Mouse (Mus musculus) forebrain, embryonic 16.5 days (tissue): ENCODE results near the gene Rab24. TPM values are rescaled to one million over a fixed set of nuclear protein-coding genes. Genes with fewer than 3 reads are reported as not detected.

ENCODE experiments used
- ATAC-seq: fragments of 200-750 bp; cut with Nextera tagmentation; 2 replicates; pipeline ENCODE4 v1.8.0; 2017; ENCODE audit warnings: mild to moderate bottlenecking, moderate library complexity
- H3K27ac ChIP-seq: fragments of 300-500 bp; sonication (generic); 2 replicates; pipeline ENCODE4 v1.5.1; 2014; ENCODE audit warnings: low read length, control low read depth
- H3K27me3 ChIP-seq: fragments of 300-500 bp; sonication (generic); replicated peaks from 2 replicates; pipeline ENCODE4 v1.6.1; 2014; ENCODE audit warnings: low read length; ENCODE audit not compliant: control insufficient read depth, insufficient read depth
- H3K36me3 ChIP-seq: fragments of 300-500 bp; sonication (generic); 2 replicates; pipeline ENCODE4 v1.6.1; 2014; ENCODE audit not compliant: control insufficient read depth, insufficient read depth
- H3K4me1 ChIP-seq: fragments of 300-500 bp; sonication (generic); replicated peaks from 2 replicates; pipeline ENCODE4 v1.6.1; 2014; ENCODE audit warnings: low read length; ENCODE audit not compliant: control insufficient read depth, insufficient read depth
- H3K4me2 ChIP-seq: fragments of 300-500 bp; sonication (generic); 2 replicates; pipeline ENCODE4 v1.6.1; 2014; ENCODE audit warnings: mild to moderate bottlenecking, low read length, control low read depth
- H3K4me3 ChIP-seq: fragments of 300-500 bp; sonication (generic); replicated peaks from 2 replicates; pipeline ENCODE4 v1.5.1; 2014; ENCODE audit warnings: mild to moderate bottlenecking, low read length, control low read depth
- H3K9ac ChIP-seq: fragments of 300-500 bp; sonication (generic); replicated peaks from 2 replicates; pipeline ENCODE4 v1.6.1; 2014; ENCODE audit warnings: low read depth, low read length, control low read depth
- H3K9me3 ChIP-seq: fragments of 300-500 bp; sonication (generic); 2 replicates; pipeline ENCODE4 v1.6.1; 2016; ENCODE audit warnings: low read length; ENCODE audit not compliant: control insufficient read depth
- WGBS: fragments of 180-500 bp; shearing (Covaris S2); extraction: QIAGEN DNeasy Blood & Tissue Kit; methylation state at CpG from one replicate; pipeline ENCODE4 v1.1.7; 2014; 5-methylcytosine and 5-hydroxymethylcytosine counted together
- polyA plus RNA-seq: library from polyadenylated mRNA; unstranded; fragments of >200 nt; fragmentation: Nextera tagmentation; extraction: Ambion mirVana; gene quantifications from 2 replicates; pipeline ENCODE4 v1.2.1, GENCODE M21; 2015

Gene Rab24
- polyA plus RNA-seq, 1 experiment from 2014 or later = 109 TPM

DNA sequence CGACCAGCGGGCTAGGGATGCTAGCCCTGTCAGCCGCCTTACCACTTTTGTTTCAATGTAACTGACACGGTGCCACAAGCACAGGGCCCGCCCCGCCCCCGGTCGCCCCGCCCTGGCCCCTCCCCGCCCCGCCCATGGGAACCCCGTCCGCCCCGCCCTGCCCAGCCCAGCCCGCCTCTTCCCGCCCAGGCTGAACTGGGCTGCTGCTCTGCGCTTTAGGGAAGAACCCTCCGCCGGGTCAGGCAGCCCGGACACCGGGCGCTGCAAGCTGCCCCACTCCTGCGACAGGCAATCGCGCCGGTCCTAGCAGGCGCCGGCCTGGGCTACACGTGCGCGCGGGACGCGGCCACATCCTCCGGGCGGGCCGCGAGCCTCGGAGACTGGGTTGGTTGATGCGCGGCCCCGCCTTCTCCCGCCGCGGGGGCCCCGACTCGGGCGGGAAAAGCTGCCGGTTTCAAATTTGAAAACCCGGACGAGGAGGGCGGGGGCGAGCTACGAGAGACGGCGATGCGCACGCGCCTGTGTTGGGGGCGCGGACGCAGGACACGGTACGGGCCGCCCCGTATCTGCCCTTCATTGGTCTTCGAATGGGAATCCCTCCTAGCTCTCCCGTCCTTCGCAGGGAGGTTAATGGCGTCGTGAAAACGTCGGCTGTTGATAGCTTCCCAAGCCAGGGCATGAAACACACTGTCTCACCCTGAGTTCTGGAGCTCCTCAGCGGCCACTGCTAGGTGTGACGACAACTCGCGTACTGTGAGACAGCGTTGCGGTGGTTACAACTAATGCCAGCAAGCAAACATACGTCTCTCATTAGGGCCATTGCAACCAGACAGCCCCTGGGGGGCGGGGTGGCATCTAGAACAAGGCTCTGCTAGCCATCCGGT lies 8.2 kb upstream of the Rab24 start, which contains the start of gene Mxd3:
TSS of gene Mxd3 (minus strand) at position 141 of the 884 bp plus-strand sequence.
- under 1% methylated on average over 79 of the region's 82 CpGs for WGBS
- Histone ChIP-seq H3K9me3 (no peaks in the 10 kb centered on the region), H3K4me1 (peaks cover 33% of the 10 kb centered on the region), H3K9ac (peak within 1 kb of the TSS; percentile 76), H3K27ac (peak within 1 kb of the TSS; percentile 89), H3K36me3 (peaks cover 12% of the 10 kb centered on the region), H3K4me3 (peak within 1 kb of the TSS; percentile 93), H3K27me3 (no peaks in the 10 kb centered on the region), H3K4me2 (peak within 1 kb of the TSS; percentile 92)
- ATAC-seq = peak; percentile 81

- Histone ChIP-seq H3K27ac (peak overlapping the region; percentile 80), H3K9me3 (no peaks in the 10 kb centered on the region), H3K4me2 (peak overlapping the region; percentile 92), H3K36me3 (peaks cover 15% of the 10 kb centered on the region), H3K9ac (peak overlapping the region; percentile 76), H3K4me3 (peak overlapping the region; percentile 93), H3K4me1 (peaks cover 33% of the 10 kb centered on the region), H3K27me3 (no peaks in the 10 kb centered on the region)
- 1% methylated on average over 29 of the region's 29 CpGs for WGBS
- peak; percentile 19 for ATAC-seq
These were observed 7.5 kb upstream of the Rab24 start for GRCm38 (mm10) chr13:55329109-55329682.

DNA sequence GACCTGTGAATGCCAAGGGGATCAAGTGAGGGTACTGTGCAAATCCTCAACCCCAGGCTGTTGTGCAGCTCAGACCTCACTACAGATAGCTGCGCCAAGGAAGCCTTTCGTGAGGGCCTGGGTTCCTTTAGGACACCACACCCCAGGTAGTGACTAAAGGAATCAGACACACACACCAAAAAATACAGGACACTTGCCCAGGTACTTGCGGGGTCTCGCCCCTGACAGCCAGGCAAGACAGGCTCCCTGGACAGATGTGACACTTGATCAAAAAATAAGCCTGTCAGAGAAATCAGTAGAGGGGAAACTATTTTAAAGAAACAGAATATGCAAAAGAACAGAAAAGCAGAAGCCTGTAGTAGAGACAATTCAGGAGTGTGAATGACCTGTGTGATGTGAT lies 6.9 kb upstream of the Rab24 start:
- 75% methylated on average over 4 of the region's 4 CpGs for WGBS
- H3K27me3 ChIP-seq = no peaks in the 10 kb centered on the region
- H3K4me1 ChIP-seq = peaks cover 37% of the 10 kb centered on the region
- H3K4me3 ChIP-seq = peak overlapping the region; percentile 93
- H3K27ac ChIP-seq = no peak overlapping the region
- ATAC-seq = no peak
- H3K9me3 ChIP-seq = no peaks in the 10 kb centered on the region
- peak overlapping the region; percentile 92 for H3K4me2 ChIP-seq
- peak overlapping the region; percentile 76 for H3K9ac ChIP-seq
- H3K36me3 ChIP-seq = peaks cover 15% of the 10 kb centered on the region

DNA sequence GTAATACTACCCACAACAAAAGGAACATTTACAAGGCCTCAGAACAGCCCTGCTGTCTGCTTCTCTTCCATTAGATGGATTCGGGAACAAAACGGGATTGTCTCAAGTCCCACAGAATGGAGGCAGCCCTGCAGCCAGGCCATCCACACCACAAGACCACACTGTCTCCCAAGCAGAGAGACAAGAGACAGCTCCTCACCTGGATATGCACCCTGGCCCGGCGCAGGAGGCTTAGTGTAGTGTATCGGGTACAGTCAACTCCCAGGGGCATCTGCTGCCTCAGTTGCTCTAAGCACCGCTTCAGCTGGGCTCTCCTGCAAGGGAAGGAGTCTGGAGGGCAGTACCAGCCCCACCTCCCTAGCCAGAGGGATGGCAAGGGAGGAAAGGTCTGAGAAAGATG lies 6.4 kb upstream of the Rab24 start:
- Histone ChIP-seq H3K27ac (no peak overlapping the region), H3K27me3 (no peaks in the 10 kb centered on the region), H3K4me2 (peak overlapping the region; percentile 92), H3K4me3 (peak overlapping the region; percentile 93), H3K4me1 (peaks cover 42% of the 10 kb centered on the region), H3K9ac (peak overlapping the region; percentile 76), H3K9me3 (no peaks in the 10 kb centered on the region), H3K36me3 (peaks cover 15% of the 10 kb centered on the region)
- no peak for ATAC-seq
- WGBS = 91% methylated on average over 6 of the region's 6 CpGs

GRCm38 (mm10) chr13:55327633-55328032 lies 5.9 kb upstream of the Rab24 start:
- H3K4me3 ChIP-seq = peak overlapping the region; percentile 93
- H3K27ac ChIP-seq = peak overlapping the region; percentile 73
- no peaks in the 10 kb centered on the region for H3K27me3 ChIP-seq
- H3K9me3 ChIP-seq = no peaks in the 10 kb centered on the region
- H3K36me3 ChIP-seq = peaks cover 15% of the 10 kb centered on the region
- peak overlapping the region; percentile 45; the same call in 1 of the 2 replicates for H3K9ac ChIP-seq
- peaks cover 47% of the 10 kb centered on the region for H3K4me1 ChIP-seq
- ATAC-seq = peak; percentile 54
- 13% methylated on average over 4 of the region's 8 CpGs for WGBS
- H3K4me2 ChIP-seq = peak overlapping the region; percentile 92

GRCm38 (mm10) chr13:55327169-55327568 lies 5.4 kb upstream of the Rab24 start:
- no peaks in the 10 kb centered on the region for H3K27me3 ChIP-seq
- peaks cover 15% of the 10 kb centered on the region for H3K36me3 ChIP-seq
- peak overlapping the region; percentile 31 for H3K4me2 ChIP-seq
- H3K9ac ChIP-seq = peak overlapping the region; percentile 45; the same call in 1 of the 2 replicates
- H3K4me3 ChIP-seq = peak overlapping the region; percentile 8; the same call in 1 of the 2 replicates
- peaks cover 50% of the 10 kb centered on the region for H3K4me1 ChIP-seq
- peak overlapping the region; percentile 73 for H3K27ac ChIP-seq
- no peak for ATAC-seq
- 66% methylated on average over 4 of the region's 4 CpGs for WGBS
- no peaks in the 10 kb centered on the region for H3K9me3 ChIP-seq

DNA sequence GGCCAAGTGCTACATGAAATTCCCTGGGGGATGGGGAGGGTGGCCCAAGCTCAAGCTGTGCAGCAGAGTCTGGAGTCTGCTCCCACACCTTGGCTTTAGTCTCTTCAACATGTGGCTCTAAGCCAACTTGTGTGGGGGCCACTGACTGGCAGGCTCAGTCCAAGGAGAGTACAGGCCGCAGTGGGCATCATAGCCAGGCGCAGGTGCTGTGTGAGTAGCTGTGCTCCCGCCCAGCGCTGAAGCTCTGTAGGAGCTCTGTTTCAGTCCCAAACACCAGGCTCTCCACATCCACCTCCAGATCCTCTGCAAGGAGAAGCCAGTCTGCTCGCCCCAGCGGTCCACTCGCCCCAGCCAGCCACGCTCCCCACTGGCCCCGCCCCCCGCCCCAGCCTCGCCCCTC lies 3.9 kb upstream of the Rab24 start:
- Histone ChIP-seq H3K27ac (no peak overlapping the region), H3K9me3 (no peaks in the 10 kb centered on the region), H3K36me3 (peaks cover 15% of the 10 kb centered on the region), H3K4me3 (no peak overlapping the region), H3K27me3 (no peaks in the 10 kb centered on the region), H3K9ac (no peak overlapping the region), H3K4me1 (peaks cover 54% of the 10 kb centered on the region), H3K4me2 (no peak overlapping the region)
- no peak for ATAC-seq
- WGBS = 83% methylated on average over 11 of the region's 11 CpGs

DNA sequence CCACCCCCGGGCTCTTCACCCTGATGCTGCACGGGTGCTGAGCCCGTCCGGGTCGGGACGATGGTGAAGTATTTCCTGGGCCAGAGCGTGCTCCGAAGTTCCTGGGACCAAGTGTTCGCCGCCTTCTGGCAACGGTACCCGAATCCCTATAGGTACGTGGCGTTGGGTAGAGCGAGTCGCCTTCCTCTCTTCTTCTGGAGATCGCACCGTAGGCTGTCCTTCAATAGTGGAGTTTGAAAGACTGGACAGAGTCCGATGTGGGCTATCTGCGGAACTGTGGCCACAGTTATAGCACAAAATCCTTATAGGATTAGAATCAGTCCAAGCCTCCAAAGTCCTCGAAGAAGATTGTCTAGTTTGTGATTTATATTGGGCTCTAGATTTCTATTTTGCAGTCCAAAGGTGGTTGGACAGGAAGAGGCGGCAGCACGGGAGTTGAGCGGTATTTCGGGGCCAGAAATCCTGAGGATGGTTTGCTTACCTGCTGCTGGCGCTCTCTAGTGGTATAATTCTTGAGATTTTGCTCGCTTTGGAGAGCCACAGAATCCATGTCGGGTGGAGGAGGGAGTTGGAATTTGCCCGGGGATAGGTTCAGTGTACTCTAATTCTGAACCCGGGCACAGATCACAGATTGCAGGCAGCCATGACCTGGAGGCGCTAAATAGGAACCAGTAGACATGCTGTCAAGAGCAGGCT lies 532 bp upstream of the Rab24 start:
- Histone ChIP-seq H3K9me3 (no peaks in the 10 kb centered on the region), H3K27me3 (no peaks in the 10 kb centered on the region), H3K36me3 (peaks cover 21% of the 10 kb centered on the region), H3K4me3 (peak overlapping the region; percentile 91), H3K9ac (peak overlapping the region; percentile 91), H3K4me1 (peaks cover 32% of the 10 kb centered on the region), H3K4me2 (peak overlapping the region; percentile 83), H3K27ac (peak overlapping the region; percentile 63)
- 1% methylated on average over 31 of the region's 31 CpGs for WGBS
- 0 out of 2 replicates have a peak, but pooled peaks have one; percentile 13 for ATAC-seq
